12 mouse cellular contexts compared by ENCODE assay signal in genomic region chr2:71801691-71802090, GRCm38 (mm10). TPM values are rescaled to one million over a fixed set of nuclear protein-coding genes. Genes with fewer than 3 reads are reported as not detected.
DNase-seq lines count a peak whose midpoint lies in the region; TF ChIP-seq lines count a peak whose summit lies in the region.
"Had no signal": no experiment of that assay in that cellular context is flagged by ENCODE, and none has a peak within 500 bp of the region (broad histone marks: within the 10 kb centered on the region; RNA-seq: fewer than 3 reads in every experiment).

No protein-coding gene starts in this region.

- 0 out of 2 replicates have a peak overlapping the region, but pooled peaks have one; percentile 40 for H3K27ac ChIP-seq in kidney, adult 2 months (ENCODE audit: insufficient read depth, low read depth, low read length)
- peak overlapping the region; percentile 66 for H3K27ac ChIP-seq in brown adipose tissue, adult 24 weeks (replicated peaks; ENCODE audit: low read depth, low read length)
- no peak overlapping the region for H3K27ac ChIP-seq in limb, embryonic 10.5 days
- H3K27ac ChIP-seq: heart, embryonic 15.5 days; left cerebral cortex, adult 2 months had no signal

- no peaks in the 10 kb centered on the region for H3K9me3 ChIP-seq in E14TG2a.4 (ENCODE audit: low read length)
- no peaks in the 10 kb centered on the region for H3K9me3 ChIP-seq in limb, embryonic 10.5 days (replicated peaks)
- H3K9me3 ChIP-seq: heart, embryonic 15.5 days had no signal

- H3K4me1 ChIP-seq in kidney, adult 2 months (ENCODE audit: control insufficient read depth, insufficient read depth, low read length): peaks cover 37% of the 10 kb centered on the region
- peaks cover 98% of the 10 kb centered on the region for H3K4me1 ChIP-seq in E14TG2a.4 (replicated peaks; ENCODE audit: low read depth, low read length)
- H3K4me1 ChIP-seq in brown adipose tissue, adult 24 weeks (ENCODE audit: control insufficient read depth, insufficient read depth, insufficient read length, low read length): peaks cover 40% of the 10 kb centered on the region
- peaks cover 18% of the 10 kb centered on the region for H3K4me1 ChIP-seq in limb, embryonic 10.5 days

- no peaks in the 10 kb centered on the region for H3K36me3 ChIP-seq in kidney, adult 2 months (ENCODE audit: control insufficient read depth, insufficient read depth, low read length)
- H3K36me3 ChIP-seq in E14TG2a.4 (ENCODE audit: insufficient read depth, low read length): peaks cover 8% of the 10 kb centered on the region
- no peaks in the 10 kb centered on the region for H3K36me3 ChIP-seq in limb, embryonic 10.5 days
- H3K36me3 ChIP-seq: heart, embryonic 15.5 days had no signal

- TF ChIP-seq POLR2A in kidney, adult 2 months (IDR thresholded peaks at IDR 0.05; ENCODE audit: low read depth, low read length): no peak

- DNase-seq in kidney, adult 2 months: peak; percentile 62
- DNase-seq in kidney, postnatal 4 days: no peak
- peak; percentile 90 for DNase-seq in 3T3-L1 (ENCODE audit: low read depth, low spot score)
- no peak for DNase-seq in limb, embryonic 10.5 days (ENCODE audit: low spot score)
- no peak for DNase-seq in embryo, embryonic 10.5 days (ENCODE audit: low spot score)
- DNase-seq in natural killer cell, adult 2 months (ENCODE audit: low spot score in 2 of 2): no peak
- DNase-seq: cerebellum, postnatal 14 days; thymus, postnatal 36 days had no signal

- H3K27me3 ChIP-seq in kidney, adult 2 months (replicated peaks; ENCODE audit: control insufficient read depth, insufficient read depth, low read length): no peaks in the 10 kb centered on the region
- no peaks in the 10 kb centered on the region for H3K27me3 ChIP-seq in E14TG2a.4 (ENCODE audit: insufficient read depth, low read length)
- H3K27me3 ChIP-seq in limb, embryonic 10.5 days (ENCODE audit: low read depth, poor library complexity, severe bottlenecking): 0 out of 2 replicates have a peak, but pooled peaks cover 5% of the 10 kb centered on the region
- H3K27me3 ChIP-seq: heart, embryonic 15.5 days had no signal

- WGBS in kidney, adult 2 months: 42% methylated on average over 7 of the region's 7 CpGs
- WGBS in limb, embryonic 10.5 days: 73% methylated on average over 7 of the region's 7 CpGs

- H3K4me3 ChIP-seq in kidney, adult 2 months (ENCODE audit: insufficient read depth, low read depth, low read length): no peak overlapping the region
- H3K4me3 ChIP-seq in E14TG2a.4 (replicated peaks; ENCODE audit: low read length): peak overlapping the region; percentile 62
- H3K4me3 ChIP-seq in brown adipose tissue, adult 24 weeks (ENCODE audit: insufficient read depth, low read depth, low read length): 0 out of 2 replicates have a peak overlapping the region, but pooled peaks have one; percentile 2
- no peak overlapping the region for H3K4me3 ChIP-seq in limb, embryonic 10.5 days
- H3K4me3 ChIP-seq: heart, embryonic 15.5 days; left cerebral cortex, adult 2 months had no signal

- TF ChIP-seq CTCF in kidney, adult 2 months (conservative IDR thresholded peaks at IDR 0.05; ENCODE audit: insufficient read depth, insufficient read length, low read depth, low read length): no peak
- TF ChIP-seq CTCF in E14TG2a.4 (conservative IDR thresholded peaks at IDR 0.05; ENCODE audit: low read length): no peak

RNA-seq across cellular contexts. Expression of gene Itga6, which starts 56.3 kb away (rescaled TPM):
- 58.7 and 60.3 TPM in 2 replicates for polyA plus RNA-seq in kidney, adult 2 months (2012; rRNA removed)
- polyA plus RNA-seq in brown adipose tissue, adult 24 weeks (2012; ENCODE audit: insufficient read depth, insufficient read length, missing spikeins): 14.9 and 28.2 TPM in 2 replicates
- 19.1 and 22.3 TPM in 2 replicates for polyA plus RNA-seq in limb, embryonic 10.5 days (2016; fragmentation: Nextera tagmentation; extraction: Ambion mirVana)

Comparison
In these comparisons a context has a peak if more than half of its experiments do, and no peak if none do; other contexts are left out.
1. DNase-seq: peak in kidney, adult 2 months (single experiment) and 3T3-L1 (single experiment); none in kidney, postnatal 4 days (0 of 2), limb, embryonic 10.5 days (single experiment), embryo, embryonic 10.5 days (single experiment) and natural killer cell, adult 2 months (0 of 2).
2. H3K4me3 ChIP-seq: peak in E14TG2a.4 (single experiment) and brown adipose tissue, adult 24 weeks (single experiment); none in kidney, adult 2 months (single experiment) and limb, embryonic 10.5 days (single experiment).